Mouse (Mus musculus) left cerebral cortex, postnatal 4 days (tissue): ENCODE results near the gene Gpr179. TPM values are rescaled to one million over a fixed set of nuclear protein-coding genes. Genes with fewer than 3 reads are reported as not detected.
A peak's percentile ranks its signal among the peaks of the same experiment; 100 is the strongest.
"Not testable (repeated sequence)": the region's sequence is repeated elsewhere in the genome, so short reads cannot be mapped to it uniquely, and the experiment has no call there.

ENCODE experiments used
- DNase-seq: peaks from one replicate; pipeline ENCODE4 v3.0.0-alpha.2; 2022
- intact Hi-C: fragments of 180-260 bp; cut with DNase I; formaldehyde crosslinking; loops from one replicate; pipeline ENCODE4 v1.15.1; 2025
- total RNA-seq, 2 experiments: library from RNA; stranded (reverse); gene quantifications; 2 replicates each; pipeline ENCODE4 v1.2.3; 2021

Gene Gpr179
- total RNA-seq, 2 experiments from 2014 or later: 0.10 to 0.24 TPM

DNA sequence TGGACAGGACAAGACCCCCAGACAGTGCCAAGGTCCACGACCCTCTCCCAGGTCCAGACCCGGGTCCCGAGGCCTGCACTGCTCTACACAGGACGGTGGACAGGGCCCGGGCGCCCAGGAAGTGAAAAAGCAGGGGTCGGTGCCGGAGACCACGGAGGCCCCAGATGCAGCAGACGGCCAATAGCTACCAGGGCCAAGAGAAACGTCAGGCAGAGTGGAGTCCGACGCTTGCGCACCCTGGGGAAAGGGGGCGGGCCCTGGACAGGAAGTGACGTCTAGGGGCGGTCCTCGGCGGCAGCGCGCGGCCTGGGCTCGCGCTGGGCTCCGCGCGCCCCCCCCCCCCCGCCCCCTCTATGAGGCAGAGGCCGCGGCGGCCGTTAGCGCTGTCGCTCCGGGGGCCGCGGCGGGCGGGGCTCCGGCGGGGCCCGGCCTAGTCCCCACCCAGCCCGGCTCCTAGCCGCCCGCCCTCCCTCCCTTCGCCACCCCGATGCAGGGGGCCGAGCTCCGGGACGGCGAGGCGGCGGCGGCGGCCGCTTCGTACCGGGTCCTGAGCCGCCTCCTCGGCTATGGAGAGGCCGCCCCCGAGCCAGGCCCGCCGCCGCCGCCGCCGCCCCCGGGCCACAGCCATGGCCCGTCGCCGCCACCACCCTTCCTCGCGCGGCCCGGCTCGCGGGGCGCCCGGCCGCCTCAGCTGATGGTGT, 10.2 kb upstream of the Gpr179 start, which contains the start of gene Socs7:
Socs7 (plus strand) TSS at position 604 of the 701 bp plus-strand sequence.
- peak; percentile 97 for DNase-seq
- intact Hi-C loops: loop anchor here (5.0 kb wide), 1 partner anchor 40 kb away; no protein-coding TSS in a partner anchor

DNA sequence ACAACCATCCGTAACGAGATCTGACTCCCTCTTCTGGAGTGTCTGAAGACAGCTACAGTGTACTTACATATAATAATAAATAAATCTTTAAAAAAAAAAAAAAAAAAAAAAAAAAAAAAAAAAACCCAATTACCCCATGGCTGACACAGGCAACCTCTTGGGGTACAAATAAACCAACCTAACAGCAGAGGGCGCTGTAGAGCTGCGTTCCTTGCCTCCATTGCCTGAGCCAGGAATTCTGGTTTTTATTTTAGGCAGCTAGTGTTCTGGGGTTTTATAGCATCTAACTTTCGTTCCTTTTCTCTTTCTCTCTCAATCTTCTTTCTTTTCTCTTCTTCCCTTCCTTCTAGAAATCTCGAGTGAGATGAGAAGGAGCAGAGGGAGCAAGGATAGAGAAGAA, 5.8 kb upstream of the Gpr179 start:
- DNase-seq: peak; percentile 70
- intact Hi-C loops: not testable (repeated sequence)

DNA sequence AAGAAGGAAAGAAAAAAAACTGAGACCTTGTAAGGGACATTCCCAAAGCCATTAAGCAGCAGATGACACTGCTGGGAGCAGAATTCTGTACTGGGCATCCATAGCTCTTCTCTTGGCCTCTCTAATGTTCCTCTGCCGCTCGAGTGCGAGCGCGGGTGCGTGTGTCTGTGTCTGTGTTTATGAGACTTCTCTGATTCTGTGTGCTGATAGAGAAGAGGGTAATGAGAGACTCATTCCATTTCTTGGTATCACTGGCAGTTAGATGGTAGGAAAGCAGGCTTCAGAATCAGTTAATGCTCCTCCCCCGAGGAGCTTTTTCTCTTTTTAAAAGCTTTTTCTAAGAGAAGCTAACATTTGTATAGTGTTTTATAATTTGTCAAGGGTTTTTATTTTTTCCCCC, 3.4 kb upstream of the Gpr179 start:
- no peak for DNase-seq
- intact Hi-C loops: no loop called here

DNA sequence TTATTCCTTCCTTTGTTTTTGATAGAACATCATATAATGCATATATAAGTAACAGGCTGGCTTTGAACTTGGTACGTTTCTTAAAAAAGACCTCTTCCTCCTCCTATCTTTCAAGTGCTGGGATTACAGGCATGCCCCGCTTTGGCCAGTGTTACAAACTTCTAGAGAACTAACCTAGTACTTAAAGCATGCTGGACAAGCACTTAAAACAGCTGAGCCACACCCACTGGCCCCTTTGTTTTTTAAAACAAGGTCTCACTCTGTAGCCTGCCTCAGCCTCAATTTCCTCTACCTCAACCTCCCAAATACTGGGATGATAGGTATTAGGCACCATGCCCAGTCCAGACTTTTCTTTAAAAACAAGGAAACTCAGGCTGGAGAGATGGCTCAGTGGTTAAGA, 2.8 kb upstream of the Gpr179 start:
- DNase-seq: no peak
- intact Hi-C loops: no loop called here

DNA sequence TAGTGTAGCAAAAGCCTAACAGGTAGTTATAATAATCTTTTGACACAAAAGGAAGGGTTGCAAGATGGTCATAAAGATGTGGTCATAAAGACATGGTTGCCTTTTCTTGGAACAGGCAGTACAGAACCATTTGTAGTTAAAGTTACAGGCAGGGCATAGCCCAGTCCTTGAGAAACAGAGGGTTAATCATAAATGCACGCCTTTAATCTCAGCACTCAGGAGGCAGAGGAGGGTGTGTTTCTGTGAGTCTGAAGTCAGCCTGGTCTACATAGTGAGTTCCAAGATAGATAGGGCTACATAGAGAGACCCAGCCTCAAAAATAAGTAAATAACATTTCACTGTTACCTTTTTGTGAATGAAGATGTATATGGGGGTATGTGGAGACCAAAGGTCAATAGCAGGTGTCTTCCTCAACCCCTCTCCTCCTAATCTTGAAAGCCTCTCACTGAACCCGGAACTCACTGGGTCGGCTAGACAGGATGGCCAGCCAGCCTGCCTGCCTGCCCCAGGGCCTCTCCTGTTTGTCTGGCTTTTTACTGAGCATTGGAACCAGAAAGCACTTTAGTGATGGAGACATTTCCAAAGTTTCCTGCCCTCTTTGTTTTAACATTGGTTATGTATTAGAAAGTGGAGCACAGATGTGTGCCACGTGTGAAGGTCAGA, 1.2 kb upstream of the Gpr179 start:
- intact Hi-C loops: no loop called here
- no peak for DNase-seq

DNA sequence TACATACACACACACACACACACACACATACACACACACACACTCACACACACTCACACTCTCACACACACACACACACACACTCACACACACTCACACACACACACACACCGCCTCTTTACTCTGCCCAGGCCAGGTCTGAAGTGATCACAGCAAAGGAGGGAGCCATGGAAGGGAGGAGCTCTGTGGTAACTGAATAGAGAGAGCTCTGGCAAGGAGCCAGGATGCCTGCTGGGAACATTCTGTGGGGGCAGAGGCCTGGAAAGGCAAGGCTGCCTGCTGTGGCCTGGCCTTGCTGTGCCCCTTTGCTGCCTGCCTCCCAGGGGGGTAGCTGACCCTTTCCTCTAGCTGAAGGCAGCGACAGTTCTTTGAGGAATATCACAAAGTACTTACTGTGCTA, 1.8 kb downstream of the Gpr179 start:
- intact Hi-C loops: no loop called here
- DNase-seq: peak; percentile 88

DNA sequence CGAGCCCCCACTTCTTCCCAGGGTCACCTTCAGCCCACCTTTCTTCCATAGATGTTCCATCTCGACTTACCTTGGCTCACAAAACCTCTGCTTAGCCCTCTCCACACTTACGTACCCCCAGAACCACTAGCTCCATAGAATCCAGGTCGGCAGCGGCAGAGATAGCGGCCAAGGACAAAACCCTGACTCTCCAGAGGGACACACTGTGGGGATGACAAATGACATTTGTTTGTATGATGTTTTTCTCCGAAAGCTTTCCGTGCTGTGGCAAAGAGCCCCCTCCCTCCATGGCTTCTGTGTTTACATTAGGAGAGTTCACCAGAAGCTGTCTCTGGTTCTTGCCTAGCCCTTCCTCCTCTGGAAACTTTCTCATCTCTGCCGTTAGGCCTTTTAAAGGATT, 4.6 kb downstream of the Gpr179 start:
- DNase-seq: no peak

DNA sequence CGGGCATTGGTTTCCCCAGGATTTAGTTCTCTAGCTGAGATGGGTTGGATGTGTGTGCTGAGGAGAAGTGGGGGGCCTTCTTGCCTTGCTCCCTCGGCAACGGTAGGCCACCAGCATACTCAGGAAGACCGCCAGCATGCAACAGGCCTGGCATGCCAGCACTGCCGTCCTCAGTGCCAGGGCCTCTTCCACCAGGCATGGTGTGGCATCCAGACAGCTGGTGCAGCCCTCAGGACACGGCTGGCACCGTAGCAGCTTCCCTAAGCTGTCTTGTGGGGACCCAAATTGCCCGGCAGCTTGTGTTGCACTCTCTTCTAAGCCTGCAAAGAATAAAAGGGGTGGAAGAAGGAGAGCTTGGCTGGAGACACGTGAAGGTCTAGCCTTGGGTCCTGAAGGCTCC, 5.5 kb downstream of the Gpr179 start:
- DNase-seq: peak; percentile 84
- intact Hi-C loops: no loop called here

More for the DNA sequence above, 4.6 kb downstream of the Gpr179 start:
- intact Hi-C loops: no loop called here

DNA sequence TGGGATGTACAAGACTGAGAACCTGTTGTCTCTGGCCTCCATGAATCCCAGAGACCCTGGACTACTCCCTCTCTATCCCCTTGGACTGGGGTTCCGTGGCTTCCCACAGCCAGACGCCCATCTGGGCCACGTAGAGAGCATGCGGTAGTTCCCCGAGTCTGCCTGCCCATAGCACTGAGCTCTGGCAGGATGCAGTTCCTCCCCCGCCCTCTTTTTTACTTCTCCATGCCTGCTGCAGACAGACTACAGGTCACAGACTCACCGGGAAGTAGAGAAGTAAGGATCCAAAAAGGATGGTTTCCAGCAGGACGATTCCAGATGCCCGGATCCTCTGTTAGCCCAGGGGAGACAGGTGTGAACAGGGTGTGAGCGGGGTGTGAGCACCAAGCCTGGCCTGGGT, 6.4 kb downstream of the Gpr179 start:
- intact Hi-C loops: no loop called here
- no peak for DNase-seq

DNA sequence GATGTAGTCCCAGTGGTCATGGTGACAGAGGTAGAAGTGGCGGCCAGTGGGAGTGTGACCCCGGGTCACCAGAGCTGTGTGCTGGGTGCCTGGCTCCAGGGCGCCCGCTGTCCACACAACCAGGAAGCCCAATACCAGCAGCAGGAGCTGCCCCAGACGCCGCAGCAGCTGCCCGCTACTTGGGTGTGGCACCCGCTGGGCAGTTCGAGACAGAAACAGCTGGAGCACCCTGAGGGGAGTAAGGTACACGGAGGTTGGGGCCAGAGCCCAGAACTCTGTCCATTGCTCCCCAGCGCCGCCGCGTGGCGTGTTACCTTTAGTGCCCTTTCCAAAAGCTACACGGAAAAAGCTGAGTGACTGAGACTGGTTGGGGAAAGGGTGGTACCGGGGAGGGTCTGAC, 8.3 kb downstream of the Gpr179 start:
- intact Hi-C loops: no loop called here
- DNase-seq: no peak

DNA sequence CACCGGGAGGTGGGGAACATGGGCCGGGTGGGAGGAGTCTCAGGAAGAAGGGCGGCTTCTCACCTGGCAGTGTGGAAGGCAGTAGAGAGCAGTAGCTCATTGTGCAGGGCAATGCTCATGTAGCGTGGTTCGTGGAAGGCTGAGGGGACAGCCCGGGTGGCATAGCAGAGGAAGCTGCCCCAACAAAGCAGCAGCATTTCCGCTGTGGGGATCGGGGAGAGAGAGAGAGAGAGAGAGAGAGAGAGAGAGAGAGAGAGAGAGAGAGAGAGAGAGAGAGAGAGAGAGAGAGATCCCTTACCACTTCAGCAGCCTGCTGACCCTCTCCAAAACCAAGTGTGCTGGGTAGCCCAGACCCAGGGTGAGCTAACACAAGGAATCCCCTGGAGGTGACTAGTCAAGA, 8.7 kb downstream of the Gpr179 start:
- intact Hi-C loops: no loop called here
- no peak for DNase-seq

DNA sequence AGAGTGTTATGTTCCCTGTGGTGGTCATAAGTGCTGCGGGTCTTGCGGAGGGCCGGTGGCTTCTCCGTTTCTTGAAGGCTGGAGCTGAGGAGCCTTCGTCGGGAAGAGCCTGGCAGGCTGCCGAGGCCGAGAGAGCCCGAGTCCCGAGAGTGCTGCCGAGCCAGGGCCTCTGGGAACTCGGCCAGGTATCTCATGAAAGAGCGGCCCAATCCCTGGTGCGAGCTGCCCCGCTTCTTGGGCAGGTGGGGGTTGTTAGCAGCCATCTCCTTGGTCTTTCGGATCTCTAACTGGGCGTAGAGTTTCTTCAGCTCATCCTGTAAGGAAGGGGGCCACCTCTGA, 12.9 kb downstream of the Gpr179 start:
- DNase-seq: peak; percentile 85
- intact Hi-C loops: no loop called here

DNA sequence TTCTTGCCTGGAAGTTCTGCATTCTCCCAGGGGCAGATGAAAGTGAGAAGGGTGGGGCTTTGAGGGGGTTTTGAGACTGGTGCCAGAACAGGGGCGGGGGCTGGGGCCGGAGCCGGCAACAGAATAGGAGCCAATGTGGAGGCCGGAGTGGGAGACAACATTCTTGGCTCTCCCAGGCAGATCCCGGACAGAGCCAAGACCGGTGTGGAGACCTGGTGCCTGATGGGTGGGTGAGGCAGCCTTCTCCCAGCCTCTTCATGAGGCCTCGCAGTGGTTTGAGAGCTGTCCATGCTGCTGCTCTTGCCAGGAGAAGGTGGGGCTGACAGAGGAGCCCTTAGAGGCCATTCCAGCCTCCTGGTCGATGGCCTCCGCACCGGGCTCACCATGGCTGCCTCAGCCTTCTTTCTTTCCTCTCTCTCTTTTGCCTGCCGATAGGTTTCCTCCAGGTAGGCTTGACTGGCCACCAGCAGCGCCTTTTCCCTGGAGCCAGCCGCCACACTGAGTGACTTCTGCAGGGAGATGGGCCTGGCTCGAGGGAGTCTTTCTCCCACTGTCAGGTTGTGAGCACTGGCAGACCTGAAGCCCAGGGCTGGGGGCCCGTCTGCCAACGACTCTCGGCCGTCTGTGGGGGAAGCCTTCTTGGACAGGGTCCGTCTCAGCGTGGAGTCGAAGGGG, 13.4 kb downstream of the Gpr179 start:
- intact Hi-C loops: no loop called here
- peak; percentile 42 for DNase-seq

DNA sequence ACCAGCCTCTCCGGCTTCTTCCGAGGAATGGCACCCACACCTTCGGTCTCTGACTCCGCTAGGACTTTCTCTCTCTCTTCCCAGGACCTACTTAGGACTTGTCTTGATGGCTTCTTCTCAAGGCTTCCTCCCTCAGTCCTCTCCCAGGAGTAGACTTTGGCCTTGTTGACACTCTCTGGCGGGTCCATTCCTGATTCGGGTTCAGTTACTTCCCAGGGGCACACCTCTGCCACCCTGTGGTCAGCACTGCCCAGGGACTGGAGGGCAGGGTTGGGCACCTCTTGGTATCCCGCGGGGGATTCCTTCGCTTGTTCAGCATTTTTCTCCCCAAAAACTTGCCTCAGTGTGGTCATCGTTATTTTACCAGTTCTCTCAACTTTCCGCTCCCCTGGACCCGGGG, 14.5 kb downstream of the Gpr179 start:
- intact Hi-C loops: no loop called here
- no peak for DNase-seq

DNA sequence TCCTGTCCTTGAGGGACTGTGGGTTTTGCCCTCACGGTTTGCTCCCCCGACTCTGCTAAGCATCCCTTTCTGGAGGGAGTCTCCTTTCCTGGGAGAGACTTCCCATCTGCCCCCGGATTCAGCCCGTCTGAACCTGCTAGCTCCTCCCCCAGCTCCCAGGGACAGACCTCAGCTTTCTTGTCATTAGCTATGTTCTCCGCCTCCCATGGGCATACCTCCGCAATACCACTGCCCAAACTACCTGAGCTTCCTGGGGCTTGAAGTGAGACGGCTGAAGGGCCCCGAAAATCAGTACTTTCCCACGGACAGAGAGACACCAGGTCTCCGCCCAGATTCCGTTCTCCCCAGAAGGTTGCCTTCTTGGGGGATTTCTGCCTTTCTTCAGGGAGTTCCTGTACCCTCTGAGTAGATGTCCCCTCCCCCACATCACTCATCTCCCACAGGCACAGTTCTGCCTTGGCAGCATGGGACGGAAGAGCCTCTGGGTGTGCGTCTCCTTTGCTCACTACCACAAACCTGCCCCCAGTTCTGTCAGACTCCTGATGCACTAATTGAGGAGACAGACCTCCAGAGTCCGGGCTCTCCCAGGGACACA, 15.0 kb downstream of the Gpr179 start:
- no peak for DNase-seq
- intact Hi-C loops: no loop called here

DNA sequence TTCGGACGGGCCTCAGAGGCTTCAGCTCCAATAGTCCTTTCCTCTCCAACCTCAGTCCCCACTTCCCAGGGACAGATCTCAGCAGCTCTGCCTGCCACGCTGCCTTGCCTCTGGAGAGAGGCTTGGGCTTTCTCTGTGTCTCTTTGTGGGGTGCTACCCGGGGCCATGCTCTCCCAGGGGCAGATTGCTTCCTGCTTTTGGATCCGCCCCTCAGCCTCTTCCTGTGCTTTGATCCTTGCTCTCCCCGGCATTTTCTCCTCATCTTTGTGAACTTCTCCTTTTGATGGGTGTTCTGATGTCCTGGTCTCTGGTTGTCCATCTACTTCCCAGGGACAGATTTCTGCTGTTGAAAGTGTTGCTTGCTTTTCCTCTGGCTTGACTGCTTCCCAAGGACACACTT, 15.6 kb downstream of the Gpr179 start:
- intact Hi-C loops: no loop called here
- DNase-seq: no peak

DNA sequence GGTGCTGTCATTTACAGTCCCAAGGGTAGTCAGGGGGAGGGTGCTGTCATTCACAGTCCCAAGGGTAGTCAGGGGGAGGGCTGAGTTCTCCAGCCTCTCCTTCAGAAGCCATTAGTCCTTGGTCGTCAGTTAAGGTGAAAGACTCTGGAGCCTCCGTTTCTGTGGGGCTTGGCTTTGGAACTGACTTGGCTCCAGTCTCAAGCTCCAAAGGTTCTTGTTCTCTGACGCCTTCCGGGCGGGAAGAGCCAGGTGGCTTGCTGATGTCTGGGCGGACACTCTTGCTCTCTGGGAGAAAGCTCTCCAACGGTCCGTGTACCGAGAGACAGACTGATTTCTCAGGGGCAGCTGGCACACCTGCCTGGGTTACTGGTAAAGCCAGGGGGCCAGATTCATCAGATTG, 17.5 kb downstream of the Gpr179 start:
- intact Hi-C loops: no loop called here
- no peak for DNase-seq

DNA sequence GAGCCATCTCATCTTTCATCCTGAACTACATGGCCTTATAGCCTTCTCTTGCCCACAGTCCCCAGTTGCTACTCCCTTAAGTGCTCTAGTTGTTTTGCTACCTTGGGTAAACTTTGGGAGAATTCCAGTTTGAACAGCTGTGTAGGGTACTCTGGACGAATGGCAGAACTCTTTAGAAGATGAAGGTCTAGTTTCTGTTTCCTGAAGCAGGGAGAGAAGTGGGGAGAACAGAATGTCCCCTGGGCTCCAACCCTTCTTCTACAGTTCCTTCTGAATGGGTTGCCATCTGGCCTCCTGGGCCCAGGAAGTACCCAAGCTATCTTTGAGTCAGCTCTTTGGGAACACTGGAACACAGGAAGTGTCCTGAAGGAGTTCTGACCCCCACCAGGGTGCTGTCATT, 18.0 kb downstream of the Gpr179 start:
- no peak for DNase-seq
- intact Hi-C loops: no loop called here

DNA sequence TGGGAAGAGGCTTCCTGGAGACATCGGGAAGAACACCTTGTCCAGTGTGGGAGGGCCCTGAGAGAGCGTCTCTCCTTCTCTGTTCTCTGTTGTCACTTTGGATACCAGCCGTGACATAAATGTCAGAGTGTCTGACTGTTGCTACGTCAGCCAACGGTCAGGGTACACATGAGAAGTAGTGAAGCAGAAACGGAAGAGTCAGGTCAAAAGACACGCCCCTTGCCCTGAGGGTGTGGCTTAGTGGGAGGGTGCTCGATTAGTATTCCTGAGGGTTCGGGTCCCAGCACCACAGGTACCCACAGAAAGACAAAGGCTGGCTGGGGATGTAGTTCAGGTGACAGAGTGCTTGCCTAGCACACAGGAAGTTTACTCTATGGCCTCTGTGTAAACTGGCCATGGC, 18.8 kb downstream of the Gpr179 start:
- intact Hi-C loops: no loop called here
- no peak for DNase-seq

DNA sequence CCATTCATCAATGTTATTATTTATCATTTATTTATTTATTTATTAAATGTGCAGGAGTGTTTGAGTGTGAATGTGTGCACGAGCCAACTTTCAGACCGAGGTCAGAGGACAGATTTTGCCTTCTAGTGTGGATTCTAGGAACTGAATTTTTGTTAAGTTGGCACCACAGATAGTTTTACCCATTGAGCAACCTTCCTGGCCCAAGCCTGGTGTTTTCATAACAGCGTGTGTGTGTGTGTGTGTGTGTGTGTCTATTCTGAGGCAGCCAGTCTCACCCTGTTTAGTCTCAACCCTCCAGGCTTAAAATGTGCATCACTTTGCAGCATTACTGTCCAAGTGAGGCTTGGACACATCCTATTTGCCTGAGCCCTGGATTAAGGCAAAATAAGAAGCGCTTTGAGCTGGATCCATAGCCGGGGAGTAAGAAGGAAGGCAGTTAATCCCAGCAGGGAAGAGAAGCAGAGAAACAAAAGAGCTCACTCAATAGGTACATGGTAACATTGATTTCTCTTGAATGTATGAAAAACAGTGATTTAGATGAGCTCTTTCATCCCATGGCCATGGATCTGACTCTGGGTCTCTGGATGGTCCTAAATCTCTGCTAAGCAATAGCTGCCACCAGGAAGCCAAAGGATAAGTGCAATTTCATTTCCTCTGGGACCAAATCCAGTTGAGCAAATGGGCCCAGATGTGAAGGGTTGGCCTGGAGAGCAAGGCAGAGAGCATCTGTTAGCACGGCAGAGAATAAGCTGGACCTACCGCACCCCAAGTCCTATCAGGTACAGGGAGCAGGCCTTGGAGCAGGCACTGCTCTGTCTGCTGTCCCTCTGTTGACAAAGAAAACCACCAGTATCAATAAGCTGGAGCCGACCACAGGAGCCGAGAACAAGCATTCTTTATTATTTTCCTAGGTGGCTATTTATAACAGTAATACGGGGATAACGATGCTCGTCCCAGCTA, 20.4 kb downstream of the Gpr179 start:
- DNase-seq: no peak
- intact Hi-C loops: no loop called here

DNA sequence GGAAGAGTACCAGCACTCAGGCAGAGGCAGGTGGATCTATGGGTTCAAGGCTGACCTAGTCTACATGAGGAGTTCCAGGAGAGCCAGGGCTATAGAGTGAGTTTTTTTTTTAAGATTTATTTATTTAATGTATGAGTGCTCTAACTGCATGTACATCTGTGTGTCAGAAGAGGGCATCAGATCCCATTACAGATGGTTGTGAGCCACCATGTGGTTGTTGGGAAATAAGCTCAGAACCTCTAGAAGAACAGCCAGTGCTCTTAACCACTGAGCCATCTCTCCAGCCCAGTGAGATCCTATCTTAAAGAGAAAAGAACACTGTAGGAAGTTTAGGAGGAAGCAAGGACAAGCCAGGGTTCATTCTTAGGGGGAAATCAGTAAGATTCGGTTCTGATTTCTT, 21.6 kb downstream of the Gpr179 start:
- intact Hi-C loops: no loop called here
- DNase-seq: no peak
